Mouse (Mus musculus) thymus, adult 18-20 months (tissue): ENCODE results near the gene C77080.

ENCODE experiments used
- DNase-seq, 2 experiments: peaks; one replicate each; pipeline ENCODE4 v3.0.0; 2022; ENCODE audit warnings: mixed read lengths in 2 of 2

C77080 gene

GRCm38 (mm10) chr4:129266821-129267220 lies 5.6 kb upstream of the C77080 start:
- no peak for DNase-seq

DNA sequence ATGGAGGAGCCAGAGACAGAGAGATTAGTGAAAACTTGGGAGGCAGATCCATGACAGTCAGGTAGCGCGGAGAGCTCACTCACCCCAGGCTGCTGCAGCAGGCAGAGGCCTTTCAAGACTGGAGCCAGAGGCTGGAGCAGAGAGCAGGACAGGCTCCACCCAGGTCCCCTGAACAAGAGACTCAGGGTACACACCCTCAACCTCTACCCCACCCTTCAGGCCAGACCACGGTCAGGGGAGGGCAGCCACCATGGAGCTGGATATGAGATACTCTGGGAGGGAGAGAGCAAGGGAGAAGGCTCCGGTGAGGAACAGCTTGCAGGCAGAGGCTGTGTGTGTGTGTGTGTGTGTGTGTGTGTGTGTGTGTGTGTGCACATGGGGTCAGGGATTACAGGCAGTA lies 5.0 kb upstream of the C77080 start:
- no peak for DNase-seq

DNA sequence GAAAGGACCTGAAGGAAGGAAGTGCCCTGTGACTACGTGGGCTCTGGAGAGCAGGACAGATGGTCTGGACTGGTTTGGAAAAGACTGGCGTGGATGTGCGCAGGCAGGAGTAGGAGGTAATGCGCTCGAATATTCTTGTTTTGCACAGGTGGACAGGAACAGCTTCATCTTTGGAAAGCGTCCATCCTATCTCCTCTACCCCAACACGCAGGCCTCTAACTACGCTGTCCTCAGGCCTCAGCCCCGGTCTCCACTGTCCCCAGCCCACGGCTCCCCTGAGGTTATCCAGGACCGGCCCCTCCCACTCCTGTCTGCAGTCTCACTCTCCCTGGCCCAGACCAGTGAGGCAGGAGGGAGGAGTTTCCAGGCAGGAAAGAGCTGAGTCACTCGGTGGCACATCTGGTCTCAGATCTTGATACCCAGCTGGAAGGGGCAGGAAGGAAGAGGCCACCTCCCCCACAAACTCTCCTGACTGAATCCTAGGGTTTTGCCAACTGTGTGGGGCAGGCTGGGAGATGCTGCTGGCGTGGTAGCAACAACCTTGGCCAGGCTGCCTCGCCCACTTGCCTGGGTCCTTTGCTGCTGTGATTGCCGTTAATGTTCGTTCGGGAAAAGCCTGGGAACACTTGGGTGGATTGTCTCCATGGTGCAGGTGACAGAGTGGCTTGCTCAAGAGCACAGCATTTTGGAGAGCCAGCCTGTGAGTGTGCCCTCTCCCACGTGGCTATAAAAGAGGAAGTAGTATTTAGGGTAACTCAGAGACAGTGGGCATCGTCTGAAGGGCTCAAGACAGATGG lies 2.2 kb upstream of the C77080 start:
- DNase-seq: peak; percentile 61 to 70

DNA sequence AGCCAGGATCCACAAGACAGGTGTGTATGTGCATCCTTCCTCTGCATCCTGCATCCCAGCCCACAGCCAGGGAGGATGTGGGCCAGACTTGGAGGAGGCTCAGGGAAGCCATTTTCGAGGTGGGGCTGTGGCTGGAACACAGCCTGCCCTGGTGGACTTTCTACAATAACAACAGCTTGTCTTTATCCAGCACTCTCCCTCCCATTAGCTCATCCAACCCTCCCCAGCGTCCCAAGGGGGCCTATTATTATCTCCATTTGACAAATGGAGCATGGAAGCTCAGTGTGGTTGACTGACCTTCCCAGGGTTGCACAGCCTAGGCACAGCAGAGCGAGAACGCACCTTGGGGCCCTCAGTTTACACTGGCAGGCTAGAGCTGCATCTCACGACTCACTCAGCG lies 526 bp downstream of the C77080 start:
- no peak for DNase-seq

DNA sequence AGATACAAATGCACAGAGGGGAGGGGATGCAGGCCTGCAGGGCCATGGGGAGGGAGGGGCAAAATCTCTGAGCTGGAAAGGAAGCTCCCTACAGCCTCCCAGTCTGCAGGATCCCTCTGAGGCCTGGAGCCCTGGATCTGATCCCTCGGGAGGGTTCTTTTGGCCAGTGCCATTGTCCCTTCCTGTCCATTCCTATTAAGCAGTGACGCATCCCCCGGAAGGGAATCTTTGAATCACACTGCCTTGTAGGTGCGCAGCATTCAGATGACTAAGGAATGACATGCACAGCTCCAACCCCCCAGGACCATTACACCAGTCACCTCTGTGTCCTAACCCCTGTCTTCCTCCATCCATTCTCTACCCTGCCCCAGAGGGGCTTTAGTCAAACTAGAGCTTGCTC lies 2.1 kb downstream of the C77080 start:
- no peak for DNase-seq

DNA sequence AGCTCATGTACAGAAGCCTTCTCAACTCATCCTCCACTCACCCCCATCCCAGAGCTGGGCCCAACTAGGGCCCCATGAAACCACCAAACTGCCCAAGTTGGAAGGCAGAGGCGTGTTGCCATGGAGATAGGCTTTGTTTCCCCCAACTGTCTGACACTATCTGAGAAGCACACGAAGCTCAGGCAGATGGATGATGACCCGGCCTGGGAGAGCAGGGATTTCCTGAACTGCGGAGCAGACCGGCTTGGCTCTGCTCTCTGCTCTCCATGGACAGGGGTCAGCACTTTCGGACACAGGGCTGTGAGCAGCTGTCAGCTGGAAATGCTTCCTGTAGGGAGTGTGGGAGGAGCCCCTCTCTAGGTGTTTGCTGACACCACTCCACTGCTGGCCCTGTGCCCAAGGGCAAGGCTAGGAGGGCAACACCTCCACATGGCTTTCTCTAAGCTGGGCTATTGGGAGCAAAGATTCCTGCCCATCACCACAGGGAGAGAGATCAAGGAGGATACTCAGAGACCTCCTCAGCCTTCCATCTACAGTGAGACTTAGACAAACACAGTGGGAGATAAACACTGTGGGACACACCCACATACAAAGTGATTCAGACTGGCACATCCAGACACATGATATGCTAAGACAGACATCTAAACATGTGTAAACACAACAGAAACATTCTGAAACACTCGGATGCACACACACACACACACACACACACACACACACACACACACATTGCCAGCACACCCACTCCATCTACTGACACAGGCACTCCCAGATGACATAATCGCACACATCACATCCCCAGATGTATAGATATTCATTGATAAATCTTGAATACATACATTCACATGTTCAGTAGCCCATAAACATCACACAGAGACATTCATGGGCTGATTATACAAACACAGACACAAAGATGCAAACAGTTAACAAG lies 4.5 kb downstream of the C77080 start:
- DNase-seq: no peak

GRCm38 (mm10) chr4:129254571-129254970 lies 6.6 kb downstream of the C77080 start:
- DNase-seq: no peak

DNA sequence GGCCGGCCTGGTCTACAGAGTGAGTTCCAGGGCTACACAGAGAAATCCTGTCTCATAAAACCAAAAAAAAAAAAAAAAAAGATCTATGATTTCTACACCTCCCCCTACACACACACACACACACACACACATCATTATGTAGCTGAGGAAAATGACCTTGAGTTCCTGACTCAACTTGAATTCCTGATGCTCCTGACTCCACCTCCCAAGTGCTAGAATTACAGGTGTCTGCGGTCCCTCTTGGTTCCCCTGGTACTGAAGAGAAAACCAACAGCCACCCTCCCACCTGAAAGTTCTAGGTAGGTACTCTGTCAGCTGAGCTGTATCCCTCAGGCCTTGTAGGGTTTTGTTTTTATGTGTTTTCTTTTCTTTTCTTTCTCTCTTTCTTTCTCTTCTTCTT lies 8.7 kb downstream of the C77080 start:
- no peak for DNase-seq

GRCm38 (mm10) chr4:129251482-129252125 lies 9.6 kb downstream of the C77080 start:
- no peak for DNase-seq

GRCm38 (mm10) chr4:129250759-129251481 lies 10.3 kb downstream of the C77080 start:
- DNase-seq: no peak

GRCm38 (mm10) chr4:129249288-129249687 lies 11.9 kb downstream of the C77080 start:
- DNase-seq: no peak

GRCm38 (mm10) chr4:129248243-129248767 lies 12.9 kb downstream of the C77080 start:
- no peak for DNase-seq

- DNase-seq: no peak
Observed at GRCm38 (mm10) chr4:129247381-129248242, 13.6 kb downstream of the C77080 start.

- DNase-seq: no peak
Observed at GRCm38 (mm10) chr4:129246360-129247301, 14.6 kb downstream of the C77080 start.

- DNase-seq: no peak
Observed at GRCm38 (mm10) chr4:129244802-129245201, 16.4 kb downstream of the C77080 start.

GRCm38 (mm10) chr4:129242761-129243160 lies 18.4 kb downstream of the C77080 start:
- DNase-seq: no peak

DNA sequence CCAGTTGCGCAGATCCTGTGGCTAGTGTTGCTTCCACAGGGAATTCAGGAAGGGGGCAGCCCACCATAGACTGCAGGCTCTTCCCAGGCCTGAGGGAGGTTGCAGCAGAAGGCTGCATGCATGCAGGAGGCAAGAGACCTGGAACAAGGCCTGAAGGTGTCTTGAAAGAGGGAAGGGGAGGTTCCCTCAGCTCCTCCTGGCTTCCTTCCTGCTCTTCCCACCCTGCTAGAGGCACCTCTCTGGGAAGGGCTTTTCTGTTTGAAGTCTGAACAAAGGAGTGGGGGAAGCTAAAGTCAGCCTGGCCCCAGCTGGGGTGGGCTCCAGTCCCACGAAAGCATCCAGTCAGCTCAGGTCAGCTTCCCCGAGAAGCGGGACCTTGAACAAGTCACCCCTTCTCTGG lies 18.9 kb downstream of the C77080 start:
- no peak for DNase-seq

DNA sequence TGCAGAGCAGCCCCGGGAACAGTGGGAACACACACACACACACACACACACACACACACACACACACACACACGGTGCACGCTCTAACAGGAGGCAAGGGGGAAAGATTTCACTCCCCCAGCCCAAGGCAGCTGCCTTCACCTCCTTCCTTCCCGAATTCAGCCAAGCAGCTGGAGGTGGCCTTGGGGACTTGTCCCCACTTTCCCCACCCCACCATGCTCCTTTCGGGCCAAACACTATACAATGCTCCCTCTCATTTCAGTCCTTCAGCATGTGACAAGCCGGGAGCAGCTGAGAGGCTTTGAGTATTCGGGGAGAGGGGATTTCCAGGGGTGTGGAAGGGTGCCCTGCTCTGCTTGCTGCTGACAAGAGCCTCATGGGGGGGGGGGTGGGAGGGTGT lies 19.3 kb downstream of the C77080 start:
- DNase-seq: no peak

GRCm38 (mm10) chr4:129239075-129239474 lies 22.1 kb downstream of the C77080 start:
- DNase-seq: no peak

- DNase-seq: no peak
Observed at GRCm38 (mm10) chr4:129238579-129239016, 22.6 kb downstream of the C77080 start.
